Mouse (Mus musculus): ENCODE data around the gene Rad54l2.

The Rad54l2 gene

DNA sequence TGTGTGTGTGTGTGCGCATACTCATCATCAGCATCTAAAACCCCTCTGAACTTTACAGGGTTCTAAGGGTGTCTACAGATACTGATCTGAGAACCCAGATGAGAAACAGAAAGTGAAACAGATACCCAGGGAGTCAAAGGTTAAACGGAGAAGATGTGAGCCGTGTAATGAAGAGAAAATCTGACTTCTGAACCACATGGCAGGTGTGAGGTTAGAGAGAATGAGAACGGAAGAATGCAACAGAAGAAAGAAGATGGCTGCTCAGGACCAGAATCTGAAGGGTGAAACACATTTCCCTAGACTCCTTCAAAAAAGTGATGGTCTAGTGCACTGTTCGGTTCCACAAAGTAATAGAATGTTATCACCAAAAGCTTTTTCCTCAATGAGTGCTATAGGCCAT lies 36.9 kb downstream of the Rad54l2 start:
- no peak for DNase-seq (ENCODE audit: low spot score in 2 of 2)

DNA sequence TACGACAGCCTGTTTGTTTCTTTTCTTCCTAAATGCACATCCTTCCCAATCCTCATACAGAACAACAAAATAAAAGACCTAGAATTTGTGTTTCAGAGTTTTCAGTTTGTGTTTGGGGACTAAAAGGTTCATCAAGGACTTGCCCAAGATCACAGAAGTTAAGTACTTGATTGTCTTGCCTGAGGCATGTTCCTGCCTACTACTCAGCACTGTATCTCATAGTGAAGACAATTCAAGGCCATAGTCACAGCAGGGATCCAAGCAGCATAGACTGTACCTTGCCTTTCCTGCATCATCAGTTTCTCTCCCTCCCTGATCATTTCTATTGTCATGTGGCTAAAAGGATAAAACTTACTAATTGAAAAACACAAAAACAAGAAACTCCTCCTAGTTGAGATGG lies 49.0 kb downstream of the Rad54l2 start:
- no peak for DNase-seq (ENCODE audit: low spot score in 2 of 2)

DNA sequence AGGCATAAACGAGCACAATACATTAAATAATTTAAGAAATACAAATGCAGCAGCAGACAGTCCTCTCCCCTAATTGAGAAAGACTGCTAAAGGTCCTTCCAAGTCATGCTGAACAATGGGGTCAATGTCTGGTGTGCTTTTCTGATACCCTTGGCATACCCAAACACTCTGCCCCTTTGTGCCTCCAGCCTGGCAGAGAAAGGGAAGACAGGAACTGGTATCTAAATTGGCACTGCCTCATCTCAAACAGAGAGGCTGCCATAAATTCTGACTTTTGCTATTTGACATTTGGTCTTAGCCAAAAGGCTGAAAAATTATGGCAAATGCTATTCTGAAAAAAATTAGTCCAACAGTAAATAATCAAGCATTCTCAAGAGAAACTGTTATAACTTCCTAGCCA lies 49.9 kb downstream of the Rad54l2 start:
- no peak for DNase-seq (ENCODE audit: low spot score in 2 of 2)

GRCm38 (mm10) chr9:106738199-106738985 lies 50.6 kb downstream of the Rad54l2 start:
- no peak for DNase-seq (ENCODE audit: low spot score in 2 of 2)

- DNase-seq (ENCODE audit: low spot score in 2 of 2) = no peak
These were observed 55.3 kb downstream of the Rad54l2 start for GRCm38 (mm10) chr9:106733690-106734089.

- DNase-seq (ENCODE audit: low spot score in 2 of 2) = no peak
These were observed 59.6 kb downstream of the Rad54l2 start for GRCm38 (mm10) chr9:106729416-106729815.

GRCm38 (mm10) chr9:106726891-106727290 lies 62.1 kb downstream of the Rad54l2 start:
- DNase-seq (ENCODE audit: low spot score in 2 of 2) = no peak

DNA sequence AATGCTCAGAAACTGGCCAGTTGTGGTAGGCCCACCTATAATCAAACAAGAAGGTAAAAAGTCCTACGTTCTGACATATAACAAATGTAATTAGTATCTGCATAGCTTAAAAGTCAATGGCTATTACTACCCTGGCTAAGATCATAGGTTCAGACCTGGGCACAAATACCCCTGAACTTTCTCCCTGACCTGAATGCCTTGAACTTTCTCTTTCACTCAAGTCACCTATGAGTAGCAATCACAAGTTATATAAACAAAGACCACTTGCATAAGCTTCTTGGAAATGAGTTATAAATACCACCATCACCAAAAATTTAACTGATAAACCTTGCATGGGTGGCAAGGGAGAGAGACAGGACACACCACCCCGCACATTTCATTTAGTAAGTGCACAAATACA lies 63.6 kb downstream of the Rad54l2 start:
- DNase-seq (ENCODE audit: low spot score in 2 of 2) = no peak

GRCm38 (mm10) chr9:106724864-106725263 lies 64.1 kb downstream of the Rad54l2 start:
- DNase-seq (ENCODE audit: low spot score in 2 of 2) = no peak

- no peak for DNase-seq (ENCODE audit: low spot score in 2 of 2)
These were observed 72.3 kb downstream of the Rad54l2 start for GRCm38 (mm10) chr9:106716729-106717128.

DNA sequence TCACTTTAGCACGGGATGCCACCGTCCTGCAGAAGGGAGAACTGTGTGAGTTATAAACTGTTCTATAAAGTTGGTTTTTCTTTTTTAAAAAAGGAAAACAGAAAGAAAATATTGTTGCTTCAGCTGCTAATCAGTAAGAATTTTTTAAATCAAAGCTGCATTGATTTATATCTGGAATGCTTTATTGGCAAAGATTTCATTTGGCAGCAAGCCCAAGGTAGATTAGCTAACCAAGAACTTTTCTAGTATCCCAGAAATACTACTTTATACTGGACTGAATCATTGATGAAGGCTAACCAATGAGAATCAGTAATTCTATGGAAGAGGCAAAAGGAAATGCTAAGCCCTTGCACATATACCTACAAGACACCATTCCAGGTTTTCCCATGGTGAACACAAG lies 72.8 kb downstream of the Rad54l2 start:
- no peak for DNase-seq (ENCODE audit: low spot score in 2 of 2)

DNA sequence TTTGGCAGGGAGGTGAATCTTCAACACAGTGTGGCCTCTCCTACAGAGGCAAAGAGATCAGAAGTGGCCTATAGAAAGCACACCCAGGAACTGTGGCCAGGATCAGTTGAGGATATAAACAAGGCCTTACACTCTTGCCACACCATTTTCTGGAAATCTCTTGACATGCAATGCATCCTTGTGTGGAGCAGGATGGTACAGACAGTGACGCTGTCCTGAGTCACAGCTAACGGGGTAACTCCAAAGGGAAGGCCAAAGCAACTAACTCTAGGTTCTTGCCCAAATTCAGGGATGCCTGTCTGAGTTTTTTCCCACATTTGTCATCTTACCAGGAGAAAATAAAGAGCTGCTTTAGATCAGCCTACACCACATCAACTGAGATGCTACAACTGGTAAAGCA lies 76.5 kb downstream of the Rad54l2 start:
- DNase-seq (ENCODE audit: low spot score in 2 of 2) = no peak

DNA sequence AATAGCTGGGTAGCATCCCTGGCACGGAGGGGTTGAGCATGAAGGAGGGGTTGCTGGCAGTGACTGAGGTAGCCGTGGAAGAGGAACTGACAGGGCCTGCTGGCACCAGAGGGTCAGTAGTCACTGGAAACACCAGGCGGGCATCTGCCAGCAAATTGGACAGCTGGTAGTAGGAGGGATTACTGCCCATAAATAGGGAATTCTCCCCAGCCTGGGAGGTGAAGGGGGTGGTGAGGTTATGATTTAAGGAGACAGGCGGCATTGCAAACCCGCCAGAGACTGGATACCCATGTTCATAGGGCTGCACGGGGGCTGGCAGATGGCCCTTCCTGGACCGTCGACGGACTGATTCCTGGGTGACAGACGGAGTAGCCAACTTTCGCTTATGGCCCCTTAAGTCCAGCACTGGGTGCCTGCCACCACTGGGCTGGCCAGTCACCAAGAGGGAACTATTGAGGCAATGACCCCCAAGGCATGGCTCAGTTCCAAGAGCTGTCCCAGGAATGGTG lies 96.0 kb downstream of the Rad54l2 start:
- no peak for DNase-seq (ENCODE audit: low spot score in 2 of 2)

DNA sequence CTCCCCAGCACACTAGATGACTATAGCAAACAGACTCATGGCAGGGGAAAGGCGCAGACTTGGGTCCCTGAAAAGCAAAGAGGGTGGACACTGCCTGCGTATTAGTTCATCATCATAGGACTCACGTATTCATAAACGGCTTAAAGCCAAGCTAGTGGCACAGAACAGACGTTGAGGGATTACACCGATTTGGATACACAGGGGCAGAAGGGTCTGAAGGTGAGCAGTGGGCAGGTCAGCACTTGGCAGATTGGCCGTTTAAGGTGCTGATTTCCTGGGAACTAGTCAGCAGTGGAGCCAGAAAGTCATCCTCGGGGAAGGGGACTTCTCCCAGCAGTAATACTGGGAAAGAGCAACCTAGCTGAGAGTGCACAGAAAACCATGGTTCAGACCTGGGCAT lies 100.2 kb downstream of the Rad54l2 start:
- no peak for DNase-seq (ENCODE audit: low spot score in 2 of 2)

GRCm38 (mm10) chr9:106686983-106687650 lies 101.9 kb downstream of the Rad54l2 start:
- peak in 1 of 2 experiments; percentile 79 for DNase-seq (ENCODE audit: low spot score in 2 of 2)

GRCm38 (mm10) chr9:106685249-106686101 lies 103.5 kb downstream of the Rad54l2 start, which contains the start of gene Tex264:
TSS of gene Tex264 (minus strand) at chr9:106685927.
- DNase-seq (ENCODE audit: low spot score in 2 of 2) = peak; percentile 85 to 86

- no peak for DNase-seq (ENCODE audit: low spot score in 2 of 2)
These were observed 104.1 kb downstream of the Rad54l2 start for GRCm38 (mm10) chr9:106684918-106685248.

DNA sequence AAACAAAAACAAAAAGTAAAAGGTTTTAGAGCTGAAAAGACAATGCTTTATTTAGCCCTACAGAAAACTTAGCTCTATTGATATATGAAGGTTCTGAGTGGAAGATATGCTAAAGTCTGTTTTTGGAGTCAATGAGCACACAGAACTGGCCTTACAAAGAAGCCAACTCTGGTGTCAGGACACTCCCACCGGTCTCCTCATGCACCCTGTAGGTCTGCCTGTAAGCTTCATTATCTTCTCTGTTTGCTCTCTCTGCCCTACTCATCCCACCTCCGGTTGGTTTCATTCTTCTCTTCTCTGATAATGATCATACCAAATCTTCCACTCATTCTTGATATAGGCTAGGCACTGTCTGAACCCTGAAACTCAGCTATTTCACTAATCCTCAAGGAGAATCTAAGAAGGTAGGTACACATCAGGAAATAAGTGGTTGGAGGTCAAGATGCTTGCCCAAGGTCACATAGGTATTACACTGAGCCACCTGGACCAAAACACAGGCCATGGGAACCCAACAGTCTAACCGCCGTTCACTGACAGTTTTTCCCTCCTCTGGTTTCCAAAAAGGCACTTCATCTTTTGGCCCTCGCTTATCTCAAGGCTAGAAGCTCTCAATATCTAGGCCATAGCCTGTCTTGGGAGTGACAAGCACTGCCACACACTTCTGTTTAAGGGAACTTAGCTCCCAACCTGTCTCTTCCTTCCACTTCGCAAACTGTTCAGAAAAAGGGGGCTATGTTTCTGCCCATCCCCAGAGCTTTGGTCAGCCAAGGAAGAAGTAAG lies 104.7 kb downstream of the Rad54l2 start:
- no peak for DNase-seq (ENCODE audit: low spot score in 2 of 2)

- DNase-seq (ENCODE audit: low spot score in 2 of 2) = peak in 1 of 2 experiments; percentile 51
These were observed 108.0 kb downstream of the Rad54l2 start for GRCm38 (mm10) chr9:106681026-106681425.

DNA sequence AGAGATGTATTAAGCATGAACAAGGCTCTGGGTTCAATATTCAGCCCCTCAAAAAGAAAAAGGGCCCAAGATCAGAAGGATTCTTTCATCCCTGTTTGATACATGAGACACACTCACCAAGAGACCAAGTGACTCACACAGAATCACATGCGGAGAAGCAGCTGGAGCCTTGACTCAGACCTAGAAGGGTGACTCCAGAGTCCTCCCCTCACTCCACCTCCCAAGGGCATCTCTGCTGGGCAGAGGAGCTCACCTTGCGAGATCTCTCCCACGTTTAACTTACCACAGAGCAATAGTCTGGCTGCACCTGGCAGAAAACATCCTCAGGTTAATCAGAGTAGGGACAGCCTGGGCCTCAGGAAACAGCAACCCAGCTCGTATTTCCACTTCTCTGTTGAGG lies 110.8 kb downstream of the Rad54l2 start:
- no peak for DNase-seq (ENCODE audit: low spot score in 2 of 2)

GRCm38 (mm10) chr9:106677702-106678101 lies 111.3 kb downstream of the Rad54l2 start:
- DNase-seq (ENCODE audit: low spot score in 2 of 2) = no peak

Measured in frontal cortex, postnatal 36 days (tissue).